Mouse (Mus musculus): ENCODE data around the gene Senp2. TPM values are rescaled to one million over a fixed set of nuclear protein-coding genes. Genes with fewer than 3 reads are reported as not detected.

Senp2 gene
- total RNA-seq, 2 experiments from 2014 or later = 22.9 to 27.3 TPM

GRCm38 (mm10) chr16:22022122-22022521 lies 12.8 kb downstream of the Senp2 start:
- DNase-seq = no peak

DNA sequence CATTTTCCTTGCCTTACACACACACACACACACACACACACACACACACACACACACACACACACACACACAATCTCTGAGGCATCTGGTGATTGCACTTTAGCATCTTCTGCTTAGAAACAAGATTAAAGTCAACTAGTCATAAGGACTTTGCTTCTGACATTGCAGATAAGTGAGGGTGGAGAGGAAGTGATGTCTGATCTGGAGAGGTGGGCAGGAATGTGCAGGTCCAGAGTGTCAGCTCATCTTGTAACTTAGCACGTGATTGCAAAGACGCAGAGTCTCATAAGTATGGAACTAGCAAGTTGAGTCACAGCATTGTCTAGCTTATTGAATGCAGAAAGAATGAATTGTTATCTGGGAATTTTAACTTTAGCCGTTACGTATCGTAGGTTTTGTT lies 18.2 kb downstream of the Senp2 start:
- DNase-seq = no peak

DNA sequence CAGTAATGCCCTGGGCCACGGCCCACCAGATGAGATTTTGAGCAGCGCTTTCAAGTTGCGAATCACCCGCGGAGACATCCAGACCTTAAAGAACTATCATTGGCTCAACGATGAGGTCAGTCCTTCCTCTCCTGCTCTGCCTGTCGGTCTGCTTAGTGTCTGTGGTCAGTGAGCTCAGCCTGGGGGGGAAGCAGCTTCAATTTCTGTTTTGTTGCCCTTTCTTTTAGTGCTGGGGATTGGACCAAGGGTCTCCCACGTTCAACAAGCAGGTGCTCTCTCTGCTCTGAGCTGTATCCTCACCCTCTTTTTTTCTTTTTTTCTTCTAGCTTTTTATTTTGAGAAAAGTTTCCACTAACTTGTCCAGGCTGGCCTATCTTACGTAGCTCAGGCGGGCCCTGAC lies 29.3 kb downstream of the Senp2 start:
- DNase-seq = no peak

DNA sequence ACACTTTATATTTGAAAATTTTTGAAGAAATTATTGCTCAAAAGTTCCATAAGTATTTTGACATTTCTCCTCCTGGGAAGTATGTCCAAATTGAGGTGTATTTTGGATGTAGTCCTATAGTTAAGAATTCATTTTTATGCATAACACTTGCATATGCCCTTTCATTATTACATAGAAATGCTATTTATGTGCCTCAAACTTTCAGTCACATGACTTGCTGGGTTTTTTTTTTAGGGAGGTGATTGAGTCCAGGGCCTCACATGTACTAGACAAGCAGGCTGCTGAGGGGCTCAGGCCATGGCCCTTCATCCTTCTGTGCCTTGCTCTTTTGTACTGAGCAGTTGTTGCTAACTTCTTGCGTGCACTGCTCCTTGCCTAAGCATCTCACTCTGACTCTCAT lies 30.7 kb downstream of the Senp2 start:
- DNase-seq = no peak

- no peak for DNase-seq
Measured at GRCm38 (mm10) chr16:22043830-22044229, 34.5 kb downstream of the Senp2 start.

GRCm38 (mm10) chr16:22045930-22046329 lies 36.6 kb downstream of the Senp2 start:
- no peak for DNase-seq

- DNase-seq = no peak
Measured at GRCm38 (mm10) chr16:22046739-22047366, 37.6 kb downstream of the Senp2 start.

DNA sequence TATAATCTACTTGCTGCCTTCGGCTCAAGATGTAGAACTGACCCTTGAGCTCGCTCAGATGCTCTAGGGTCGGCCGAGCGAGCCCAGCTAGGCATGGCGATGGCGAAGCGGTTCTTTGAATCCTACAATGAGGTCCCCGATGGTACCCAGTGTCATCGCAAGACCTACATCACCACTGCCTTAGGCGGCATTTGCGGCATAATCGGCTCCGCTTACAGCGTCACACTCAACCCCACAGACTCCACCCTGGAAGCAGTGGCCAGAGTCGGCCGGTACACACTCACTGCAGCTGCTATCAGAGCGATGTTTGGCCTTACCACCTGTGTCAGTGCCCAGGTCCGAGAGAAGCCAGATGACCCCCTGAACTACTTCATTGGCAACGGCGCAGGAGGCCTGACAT lies 44.1 kb downstream of the Senp2 start:
- no peak for DNase-seq

DNA sequence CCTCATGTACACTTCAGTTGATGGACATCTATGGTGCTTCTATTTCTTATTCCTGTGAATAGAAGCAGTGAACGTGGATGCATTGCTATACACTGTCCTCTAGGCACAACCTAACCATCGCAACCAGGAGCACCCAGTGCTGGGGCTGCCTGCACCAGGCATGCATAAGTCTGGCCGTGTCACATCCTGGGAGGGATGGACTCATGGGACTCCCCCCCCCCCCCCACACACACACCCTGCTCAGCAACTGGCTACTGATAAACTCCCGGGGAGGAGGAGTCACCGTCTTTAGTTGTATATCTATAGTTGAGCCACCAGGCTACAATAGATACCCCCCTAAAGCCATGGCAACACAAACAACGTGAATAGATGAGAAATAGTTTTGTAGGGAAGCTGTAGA lies 48.2 kb downstream of the Senp2 start:
- DNase-seq = no peak

GRCm38 (mm10) chr16:22058871-22059270 lies 49.6 kb downstream of the Senp2 start:
- DNase-seq = no peak

- no peak for DNase-seq
Measured at GRCm38 (mm10) chr16:22060416-22060815, 51.1 kb downstream of the Senp2 start.

- no peak for DNase-seq
Measured at GRCm38 (mm10) chr16:22061555-22062160, 52.4 kb downstream of the Senp2 start.

GRCm38 (mm10) chr16:22062284-22062683 lies 53.0 kb downstream of the Senp2 start:
- no peak for DNase-seq

DNA sequence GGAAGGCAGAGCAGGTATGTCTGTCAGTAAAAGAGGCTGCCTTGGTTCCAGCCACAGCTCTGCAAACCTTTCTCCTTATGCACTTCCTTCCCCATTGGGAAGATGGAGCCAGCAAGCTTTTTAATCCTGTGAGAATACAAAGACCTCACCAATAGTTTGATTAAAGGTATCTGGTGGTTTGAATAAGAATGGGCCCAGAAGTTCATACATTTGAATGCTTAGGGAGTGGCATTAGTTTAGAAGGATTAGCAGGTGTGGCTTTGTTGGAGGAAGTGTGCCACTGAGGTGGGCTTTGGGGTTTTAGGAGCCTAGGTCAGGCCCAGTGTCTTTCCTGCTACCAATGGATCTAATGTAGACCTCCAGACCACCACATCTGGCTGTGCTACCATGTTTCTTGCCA lies 56.3 kb downstream of the Senp2 start:
- DNase-seq = no peak

DNA sequence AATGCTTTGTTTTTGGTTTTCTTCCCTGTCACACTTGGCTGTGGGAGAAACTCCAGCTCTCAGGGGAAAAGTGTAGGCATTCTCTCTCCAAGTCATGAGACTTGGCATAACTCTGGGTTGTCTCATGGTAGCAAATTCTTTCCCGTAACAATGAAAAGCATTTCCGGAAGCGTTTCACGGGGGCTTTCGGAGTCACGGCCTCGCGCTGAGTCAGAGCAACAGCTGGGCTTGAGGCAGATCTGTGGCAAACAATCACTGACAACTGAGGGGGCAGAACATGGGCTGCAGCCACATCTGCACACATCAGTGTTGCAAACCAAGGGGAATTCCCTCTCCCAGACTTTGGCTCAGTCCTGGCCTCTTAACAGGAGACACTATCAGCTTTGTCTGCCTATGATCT lies 58.1 kb downstream of the Senp2 start:
- DNase-seq = peak; percentile 56

DNA sequence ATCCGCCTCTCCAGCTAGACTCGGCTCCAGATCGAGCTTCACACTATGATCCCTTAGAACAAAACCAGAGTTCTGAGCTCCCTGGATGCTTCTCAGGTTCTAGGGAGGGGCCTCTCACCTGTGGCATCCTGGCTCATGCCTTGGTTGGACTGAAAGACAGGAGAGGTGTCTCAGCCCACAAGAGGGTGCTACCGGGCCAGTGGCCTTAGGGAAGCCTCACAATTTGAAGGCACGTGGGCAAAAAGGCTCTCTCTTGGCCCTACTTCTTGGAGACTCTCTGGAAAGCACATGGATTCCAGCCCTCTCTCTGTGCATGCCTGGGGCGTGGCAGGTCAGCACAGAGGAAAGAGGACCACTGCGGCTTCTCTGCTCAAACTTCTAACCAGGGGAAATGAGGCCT lies 62.1 kb downstream of the Senp2 start:
- no peak for DNase-seq

DNA sequence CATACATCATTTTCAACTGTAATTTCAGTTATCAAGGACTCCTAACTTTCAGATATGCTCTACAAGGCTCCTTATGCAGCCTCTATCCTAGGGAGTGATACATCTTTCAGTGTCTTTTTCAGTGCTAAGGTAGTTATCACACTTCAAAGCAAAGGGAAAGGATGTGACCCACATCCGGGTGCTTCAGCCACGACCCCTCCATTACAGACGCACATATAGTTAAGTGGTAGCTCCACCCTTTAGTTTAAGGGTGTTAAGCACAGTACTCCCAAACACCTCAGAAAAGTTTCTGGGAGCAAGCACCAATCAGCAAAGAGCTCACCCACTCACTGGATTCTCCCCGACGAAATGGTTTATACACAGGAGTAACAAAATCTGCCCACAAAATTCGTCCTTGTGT lies 65.8 kb downstream of the Senp2 start:
- no peak for DNase-seq

DNA sequence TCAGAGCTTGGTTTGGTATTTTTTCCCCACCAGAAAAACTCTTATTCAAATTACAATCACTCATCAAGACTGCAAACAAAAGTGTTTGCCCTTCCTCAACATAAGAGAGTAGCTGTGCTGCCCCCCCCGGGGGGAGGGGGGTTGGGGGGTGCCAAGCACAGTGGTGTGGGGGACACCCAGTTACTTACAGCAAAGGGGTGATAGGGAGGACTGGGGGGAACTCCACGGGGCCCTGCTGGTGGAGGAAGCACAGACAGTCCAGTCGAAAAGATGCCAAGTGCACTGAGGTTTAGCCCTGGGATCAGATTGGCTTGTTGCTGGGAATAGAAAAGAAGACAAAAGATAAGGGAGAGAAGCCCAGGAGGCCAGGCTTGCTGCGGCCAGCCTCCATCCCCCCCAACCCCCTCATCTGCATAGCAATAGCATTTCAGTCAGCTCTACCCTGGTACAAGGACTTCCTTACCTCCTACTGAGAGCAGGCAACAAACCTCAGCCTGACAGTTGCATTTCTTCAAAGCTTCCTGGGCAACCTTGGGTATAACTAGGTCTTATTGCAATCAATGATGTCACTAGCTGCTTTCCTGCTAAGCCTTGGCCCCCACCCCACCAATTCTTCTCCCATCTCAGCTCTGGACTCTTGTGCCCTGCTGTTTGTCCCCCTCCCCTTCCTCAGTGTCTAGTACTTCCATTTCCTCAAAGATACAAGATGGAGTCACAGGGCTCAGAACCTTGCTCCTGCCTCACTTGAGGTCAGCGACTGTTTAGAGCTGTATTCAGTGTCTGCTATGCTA lies 66.7 kb downstream of the Senp2 start:
- no peak for DNase-seq

DNA sequence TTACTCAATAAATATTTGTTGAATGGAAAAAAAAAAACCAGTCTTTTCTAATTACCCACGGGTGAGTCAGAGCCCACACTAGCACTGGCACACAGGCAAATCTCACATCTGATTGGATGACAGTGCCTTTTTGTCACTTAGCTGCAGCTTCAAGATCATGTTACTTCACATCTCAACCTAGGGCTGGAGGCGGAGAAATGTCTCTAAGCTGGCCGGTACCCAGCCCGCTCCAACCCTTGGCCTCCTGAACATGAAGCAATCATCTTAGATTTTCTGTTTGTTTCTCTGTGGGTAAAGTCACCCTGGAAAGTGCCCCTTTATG lies 67.3 kb downstream of the Senp2 start:
- DNase-seq = no peak

DNA sequence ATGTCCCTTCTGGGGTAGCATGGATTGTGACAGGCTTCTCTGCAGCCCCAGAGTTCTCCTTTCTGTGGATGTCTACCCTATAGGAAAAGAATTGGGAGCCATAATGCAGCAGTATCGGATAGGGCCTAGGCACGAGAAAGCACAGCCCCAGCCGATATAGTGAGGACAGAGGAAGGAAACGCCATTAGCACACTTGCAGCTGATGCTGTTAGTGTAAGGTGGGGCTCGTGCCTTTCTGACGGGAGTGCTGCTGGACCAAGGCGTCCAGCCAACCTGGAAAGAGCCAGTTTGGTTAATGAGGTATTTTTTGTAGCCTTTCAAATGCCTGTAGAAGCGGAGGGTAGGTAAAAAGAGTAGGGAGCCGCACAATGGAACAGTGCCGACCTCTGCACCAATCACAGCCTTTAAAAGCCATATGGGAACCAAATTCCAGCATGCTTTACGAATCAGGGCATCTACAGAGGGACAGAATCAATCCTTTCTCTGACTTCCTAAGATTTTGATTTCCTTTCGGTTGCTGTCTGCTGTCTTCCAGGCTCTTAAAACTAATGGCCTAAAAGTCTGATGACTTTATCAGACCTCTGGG lies 70.9 kb downstream of the Senp2 start:
- no peak for DNase-seq

DNA sequence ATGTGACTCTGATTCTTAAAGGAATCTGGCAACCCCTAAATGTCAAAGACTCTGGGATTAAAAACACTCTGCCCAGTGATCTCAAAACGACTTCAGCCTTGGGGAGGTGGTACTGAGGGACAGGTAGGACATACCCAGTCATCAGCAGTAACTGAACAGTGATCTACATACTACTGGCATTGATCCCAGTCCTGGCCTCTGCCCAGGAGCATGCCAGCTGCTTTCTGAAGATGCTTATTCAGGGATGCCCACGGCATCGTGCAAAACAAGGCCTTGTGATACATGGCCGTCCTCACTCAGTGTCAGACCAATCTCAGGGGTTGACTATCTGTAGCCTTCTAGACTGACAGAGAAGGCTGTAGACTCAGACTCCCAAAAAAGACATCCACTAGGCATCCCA lies 76.1 kb downstream of the Senp2 start:
- DNase-seq = no peak

GRCm38 (mm10) chr16:22091255-22091783 lies 82.0 kb downstream of the Senp2 start:
- no peak for DNase-seq

DNA sequence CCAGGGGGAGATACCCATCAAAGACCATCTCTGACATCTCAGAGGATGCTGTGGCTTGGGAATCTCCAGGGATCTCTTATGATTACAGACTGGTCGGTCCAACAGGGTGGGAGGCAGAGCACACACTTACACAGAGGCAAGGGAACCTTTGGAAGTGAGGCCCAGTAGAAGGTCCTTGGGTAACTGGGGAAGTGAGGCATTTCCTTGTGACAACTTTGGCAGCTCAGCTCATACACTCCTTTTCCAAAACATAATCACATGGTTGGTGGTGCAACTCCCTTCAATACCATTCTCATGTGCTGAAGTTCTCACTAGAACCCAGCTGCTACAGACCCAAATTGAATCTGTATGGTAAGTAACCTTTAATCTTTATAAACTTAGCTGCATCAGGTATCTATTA lies 86.5 kb downstream of the Senp2 start:
- DNase-seq = no peak
